Comparison of ENCODE assay signal across 8 mouse cellular contexts in genomic region chr16:34081683-34082438, GRCm38 (mm10).
A peak's percentile ranks its signal among the peaks of the same experiment; 100 is the strongest.
DNase-seq lines count a peak whose midpoint lies in the region; ATAC-seq and TF ChIP-seq lines count a peak whose summit lies in the region.

No protein-coding gene starts in this region.

- no peaks in the 10 kb centered on the region for H3K79me2 ChIP-seq in myocyte (ENCODE audit: control insufficient read depth, insufficient read depth)

- no peak overlapping the region for H3ac ChIP-seq in myocyte (ENCODE audit: control insufficient read depth, insufficient read length)

- 28% methylated on average over 19 of the region's 19 CpGs for WGBS in heart, embryonic 11.5 days (ENCODE audit: insufficient replicate concordance)
- WGBS in kidney, embryonic 16.5 days: 52% methylated on average over 19 of the region's 19 CpGs

- H3K27ac ChIP-seq in heart, embryonic 11.5 days (ENCODE audit: low read depth, low read length): peak overlapping the region; percentile 94
- H3K27ac ChIP-seq in kidney, embryonic 16.5 days (ENCODE audit: low read length): peak overlapping the region; percentile 35

- peak overlapping the region; percentile 39; the same call in 1 of the 2 replicates for H3K9ac ChIP-seq in heart, embryonic 11.5 days (ENCODE audit: low read depth, low read length)
- H3K9ac ChIP-seq in kidney, embryonic 16.5 days (replicated peaks; ENCODE audit: low read length): no peak overlapping the region

- TF ChIP-seq POLR2A in myocyte (IDR thresholded peaks at IDR 0.05; ENCODE audit: insufficient read length, low read depth): no peak

- peak; percentile 79 for ATAC-seq in heart, embryonic 11.5 days (replicated peaks; ENCODE audit: insufficient number of reproducible peaks, low FRiP score, low TSS enrichment)
- peak; percentile 93 for ATAC-seq in kidney, embryonic 16.5 days (ENCODE audit: low FRiP score, low TSS enrichment)
- no peak for ATAC-seq in monocyte, adult 5-6 weeks (replicated peaks; ENCODE audit: insufficient number of reproducible peaks, low FRiP score, low TSS enrichment, poor library complexity, severe bottlenecking)

- peaks cover 55% of the 10 kb centered on the region for H3K4me1 ChIP-seq in heart, embryonic 11.5 days (ENCODE audit: control insufficient read depth, insufficient read depth, low read length)
- H3K4me1 ChIP-seq in kidney, embryonic 16.5 days (ENCODE audit: insufficient read depth, low read length): peaks cover 19% of the 10 kb centered on the region

- no peaks in the 10 kb centered on the region for H3K9me3 ChIP-seq in heart, embryonic 11.5 days (replicated peaks; ENCODE audit: control insufficient read depth, low read length)
- H3K9me3 ChIP-seq in kidney, embryonic 16.5 days (ENCODE audit: low read length): no peaks in the 10 kb centered on the region

- no peak overlapping the region for H3K4me3 ChIP-seq in heart, embryonic 11.5 days (ENCODE audit: low read depth, low read length)
- H3K4me3 ChIP-seq in kidney, embryonic 16.5 days (ENCODE audit: low read length): no peak overlapping the region
- no peak overlapping the region for H3K4me3 ChIP-seq in myocyte

- H3K27me3 ChIP-seq in heart, embryonic 11.5 days (ENCODE audit: control insufficient read depth, insufficient read depth, low read length): no peaks in the 10 kb centered on the region
- no peaks in the 10 kb centered on the region for H3K27me3 ChIP-seq in kidney, embryonic 16.5 days (ENCODE audit: insufficient read depth, low read length)
- H3K27me3 ChIP-seq in myocyte (ENCODE audit: control insufficient read depth, insufficient read depth, insufficient read length): no peaks in the 10 kb centered on the region

- peak; percentile 9 for DNase-seq in 3T3-L1 (ENCODE audit: low read depth, low spot score)
- peak; percentile 35 for DNase-seq in embryo, embryonic 9.5 days (ENCODE audit: extremely low spot score)
- DNase-seq in layer of hippocampus, postnatal 25 days (ENCODE audit: extremely low spot score in 1 of 2, low spot score in 1 of 2): no peak
- no peak for DNase-seq in urinary bladder, postnatal 10 days (ENCODE audit: low spot score)

- no peaks in the 10 kb centered on the region for H3K36me3 ChIP-seq in heart, embryonic 11.5 days (ENCODE audit: control insufficient read depth, insufficient read depth, low read length)
- H3K36me3 ChIP-seq in kidney, embryonic 16.5 days (ENCODE audit: insufficient read depth, low read length): no peaks in the 10 kb centered on the region
- no peaks in the 10 kb centered on the region for H3K36me3 ChIP-seq in myocyte (ENCODE audit: control insufficient read depth, insufficient read depth)

- H3K4me2 ChIP-seq in heart, embryonic 11.5 days: peak overlapping the region; percentile 36
- H3K4me2 ChIP-seq in kidney, embryonic 16.5 days (replicated peaks; ENCODE audit: low read depth, low read length): no peak overlapping the region
- H3K4me2 ChIP-seq in myocyte (ENCODE audit: low read depth): peak overlapping the region; percentile 15

TF ChIP-seq in myocyte, 11 proteins besides CTCF, POLR2A, EP300 and RAD21:
- TF ChIP-seq E2F4 (IDR thresholded peaks at IDR 0.05; ENCODE audit: insufficient read depth) (no peak), TCF3 (IDR thresholded peaks at IDR 0.05; ENCODE audit: insufficient read length, low read depth) (no peak), POLR2AphosphoS2 (IDR thresholded peaks at IDR 0.05; ENCODE audit: insufficient read length, low read depth) (no peak), SRF (IDR thresholded peaks at IDR 0.05; ENCODE audit: control insufficient read depth, insufficient read length, low read depth) (no peak), MYOG (IDR thresholded peaks at IDR 0.05; ENCODE audit: control insufficient read depth in 1 of 3, insufficient read depth in 1 of 3, insufficient read length in 2 of 3, low read depth in 2 of 3) (no peak), MYOD1 (IDR thresholded peaks at IDR 0.05; ENCODE audit: control insufficient read depth in 1 of 3, insufficient read length in 2 of 3, low read depth in 2 of 3) (no peak), TCF12 (IDR thresholded peaks at IDR 0.05; ENCODE audit: insufficient read depth, poor library complexity, severe bottlenecking) (no peak), CEBPB (IDR thresholded peaks at IDR 0.05; ENCODE audit: insufficient read depth, poor library complexity, severe bottlenecking) (no peak), USF1 (IDR thresholded peaks at IDR 0.05; ENCODE audit: low read depth) (no peak), REST (IDR thresholded peaks at IDR 0.05; ENCODE audit: insufficient read depth, insufficient read length) (no peak), MAX (IDR thresholded peaks at IDR 0.05; ENCODE audit: low read depth) (no peak)

Comparison
In these comparisons a context has a peak if more than half of its experiments do, and no peak if none do; other contexts are left out.
1. DNase-seq: peak in 3T3-L1 (single experiment) and embryo, embryonic 9.5 days (single experiment); none in layer of hippocampus, postnatal 25 days (0 of 2) and urinary bladder, postnatal 10 days (single experiment).